Mouse (Mus musculus): ENCODE results near the gene Ccl4.

DNA sequence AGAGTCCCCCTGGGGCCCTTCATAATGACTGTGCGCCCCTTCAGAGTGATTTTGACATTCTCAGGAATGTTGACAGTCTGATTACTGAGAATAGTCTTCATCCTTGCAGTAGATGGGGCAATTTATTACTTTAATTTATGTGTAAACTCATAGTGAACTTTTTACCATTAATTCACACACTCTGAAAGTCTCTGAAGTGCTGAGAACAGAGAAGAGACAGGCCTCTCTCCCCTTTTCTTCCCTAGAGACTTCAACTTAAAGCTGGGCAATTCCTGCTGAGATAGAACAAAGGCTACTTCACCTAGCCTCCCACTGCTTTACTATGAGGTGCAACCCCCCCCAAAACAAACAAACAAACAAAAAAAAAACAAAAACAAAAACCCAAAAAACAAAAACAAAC lies 16.9 kb upstream of the Ccl4 start, which contains the start of gene Rpl9-ps1:
- no peak for TF ChIP-seq CTCF (IDR thresholded peaks at IDR 0.05; ENCODE audit: extremely low read depth, insufficient read length, insufficient replicate concordance, low read depth, low read length)
- TF ChIP-seq POLR2A (IDR thresholded peaks at IDR 0.05; ENCODE audit: low read depth, low read length), result no peak

All from small intestine, adult 2 months (tissue).